Mouse (Mus musculus) heart, postnatal 14 days (tissue): ENCODE measurements around the gene Pcyt1a. TPM values are rescaled to one million over a fixed set of nuclear protein-coding genes. Genes with fewer than 3 reads are reported as not detected.

Source experiments
- DNase-seq, 2 experiments: peaks; one replicate each; pipeline ENCODE4 v3.0.0; 2021 to 2022
- intact Hi-C: fragments of 180-260 bp; cut with DNase I; formaldehyde crosslinking; loops from one replicate; pipeline ENCODE4 v1.15.1; 2025
- long read RNA-seq, 2 experiments: library from polyadenylated mRNA; stranded (forward); transcript quantifications; one replicate each; pipeline ENCODE4 v2.0.0; 2021
- total RNA-seq, 2 experiments: library from RNA; stranded (reverse); gene quantifications; 2 replicates each; pipeline ENCODE4 v1.2.3; 2021

The Pcyt1a gene
- 100 to 1,000 TPM; 106 to 108 TPM for total RNA-seq
- long read RNA-seq, experiment 1, full-length matches to known transcripts: 23 of 42 reads
- long read RNA-seq, experiment 1, partial matches to known transcripts: 7 of 42 reads
- long read RNA-seq, experiment 1, other reads (novel, unspliced or antisense): 12 of 42 reads
- long read RNA-seq, experiment 2, full-length matches to known transcripts: 19 of 34 reads
- long read RNA-seq, experiment 2, partial matches to known transcripts: 14 of 34 reads
- long read RNA-seq, experiment 2, other reads (novel, unspliced or antisense): 1 of 34 reads

GRCm38 (mm10) chr16:32430474-32431046 is at the start of gene Pcyt1a:
Gene Pcyt1a, plus strand, starts transcription at chr16:32430921.
- DNase-seq: peak; percentile 87 to 90
- intact Hi-C loops: loop anchor here (5.0 kb wide), 1 partner anchor 98 kb away; the partner anchor contains the start of gene Ubxn7

DNA sequence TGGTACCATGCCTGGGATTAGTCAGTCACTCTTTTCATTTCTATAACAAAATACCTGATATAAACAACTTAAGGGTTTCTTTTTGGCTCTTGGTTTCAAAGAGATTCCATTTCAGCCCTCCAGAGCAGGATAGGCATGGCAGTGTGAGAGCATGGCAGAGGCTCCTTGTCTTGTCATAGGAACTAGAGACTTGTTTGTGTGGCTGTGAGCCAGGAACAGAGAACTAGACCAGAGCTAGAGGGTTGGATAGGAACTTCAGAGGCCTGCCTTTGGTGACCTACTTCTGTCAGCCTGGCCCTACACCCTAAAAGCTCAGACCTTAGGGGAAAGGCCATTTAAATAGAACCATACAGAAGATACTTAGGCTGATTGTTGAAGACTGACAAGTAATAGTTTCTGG is 47.8 kb upstream of the Pcyt1a start:
- intact Hi-C loops: no loop called here
- no peak for DNase-seq

GRCm38 (mm10) chr16:32384885-32385284 is 45.8 kb upstream of the Pcyt1a start:
- intact Hi-C loops: no loop called here
- no peak for DNase-seq

DNA sequence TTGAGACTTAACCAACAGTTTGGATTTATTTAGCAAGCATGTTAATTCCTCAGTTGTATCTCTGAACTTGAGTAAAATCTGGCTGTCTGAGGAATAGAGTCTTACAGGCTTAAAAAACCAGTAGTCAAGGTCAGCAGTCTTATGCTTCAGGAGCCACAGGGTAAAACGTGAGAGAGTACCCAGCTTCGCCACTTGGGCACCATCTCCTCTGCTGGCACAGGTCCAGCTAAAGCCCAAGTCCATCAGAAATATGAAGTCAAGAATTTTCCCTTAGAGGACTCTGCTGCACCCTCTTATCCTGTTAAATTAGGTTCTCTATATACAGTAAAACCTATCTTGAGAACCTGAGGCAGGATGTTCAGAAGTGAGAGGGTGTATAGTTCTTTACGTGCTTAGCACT is 43.9 kb upstream of the Pcyt1a start:
- intact Hi-C loops: no loop called here
- no peak for DNase-seq

DNA sequence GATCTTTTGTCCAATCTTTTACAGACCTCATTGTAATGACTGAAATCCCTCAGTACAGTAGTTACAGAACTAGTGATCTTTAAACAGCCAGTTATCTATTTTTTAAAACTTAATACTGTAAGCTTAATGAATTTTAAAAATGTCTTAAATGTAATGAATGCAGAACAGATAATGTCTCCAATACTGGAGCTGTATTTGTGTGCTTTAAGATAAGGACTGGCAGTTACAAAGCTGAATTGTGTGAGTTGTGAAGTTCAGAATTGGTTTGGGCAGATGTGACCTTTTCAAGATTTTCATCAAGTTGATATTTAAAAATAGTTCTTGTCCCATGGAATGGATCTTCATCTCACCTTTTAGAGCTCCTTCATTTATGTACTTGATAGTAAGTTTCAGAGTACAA is 41.7 kb upstream of the Pcyt1a start:
- intact Hi-C loops: no loop called here

GRCm38 (mm10) chr16:32389841-32390240 is 40.9 kb upstream of the Pcyt1a start:
- intact Hi-C loops: no loop called here
- DNase-seq: no peak

More for the DNA sequence above, 41.7 kb upstream of the Pcyt1a start:
- no peak for DNase-seq

- DNase-seq: no peak
- intact Hi-C loops: no loop called here
Observed at GRCm38 (mm10) chr16:32390882-32391281, 39.8 kb upstream of the Pcyt1a start.

DNA sequence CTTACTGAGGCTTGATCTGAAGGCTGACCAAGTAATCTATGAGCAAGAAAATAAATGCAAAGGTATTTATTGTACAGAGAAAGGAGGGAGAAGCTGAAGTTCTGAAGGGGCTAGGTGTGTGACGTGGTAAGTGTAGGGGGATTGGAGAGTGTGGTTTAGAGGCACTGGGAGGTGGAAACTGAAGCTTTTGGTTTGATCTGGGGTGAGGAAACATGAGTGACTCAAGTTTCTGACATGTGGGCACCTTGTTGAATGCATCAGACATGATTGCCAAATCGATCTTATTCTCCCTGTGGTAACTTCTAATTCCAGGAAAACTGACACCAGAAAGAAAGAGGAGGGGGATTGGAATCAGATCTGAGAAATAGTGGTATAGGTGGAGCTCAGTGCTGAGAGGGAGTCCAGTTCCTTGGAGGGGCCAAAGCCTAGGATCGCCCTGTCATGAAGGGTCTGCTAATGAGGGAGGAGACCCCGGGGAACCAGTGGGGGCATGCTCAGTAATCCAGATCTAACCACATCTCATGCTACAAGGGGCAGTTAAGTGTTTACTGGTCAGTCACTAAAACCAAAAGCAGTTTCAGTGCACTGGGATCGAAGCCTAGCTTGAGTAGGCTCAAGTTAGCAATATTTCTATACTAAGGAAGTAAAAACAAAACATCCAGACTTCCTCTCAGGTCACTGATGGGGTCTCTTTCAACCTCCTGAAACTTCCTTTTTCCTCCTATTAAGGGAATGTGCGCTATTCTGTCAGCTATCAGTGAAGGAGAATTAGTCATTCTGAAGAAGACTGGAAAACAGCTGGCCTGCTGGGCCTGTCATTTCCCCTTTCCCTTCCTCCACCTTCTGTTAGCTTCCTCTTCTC is 34.8 kb upstream of the Pcyt1a start:
- intact Hi-C loops: no loop called here
- DNase-seq: peak in 1 of 2 experiments; percentile 11

DNA sequence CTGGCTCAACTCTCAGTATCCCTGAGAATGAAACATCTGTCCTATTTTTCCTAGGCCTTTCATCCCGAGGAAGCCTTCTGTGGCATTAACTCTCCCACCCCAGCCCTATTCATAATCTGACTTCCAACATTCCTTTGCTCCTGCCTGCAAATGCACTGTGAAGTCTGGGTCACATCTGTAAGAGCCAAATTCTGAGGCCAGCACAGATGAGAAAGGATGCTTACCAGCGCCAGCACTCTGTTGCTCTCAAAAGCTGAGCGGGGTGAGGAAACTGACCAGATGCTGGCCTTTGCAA is 34.2 kb upstream of the Pcyt1a start:
- intact Hi-C loops: no loop called here
- DNase-seq: peak; percentile 15 to 25

- no peak for DNase-seq
- intact Hi-C loops: no loop called here
Observed at GRCm38 (mm10) chr16:32398206-32398605, 32.5 kb upstream of the Pcyt1a start.

DNA sequence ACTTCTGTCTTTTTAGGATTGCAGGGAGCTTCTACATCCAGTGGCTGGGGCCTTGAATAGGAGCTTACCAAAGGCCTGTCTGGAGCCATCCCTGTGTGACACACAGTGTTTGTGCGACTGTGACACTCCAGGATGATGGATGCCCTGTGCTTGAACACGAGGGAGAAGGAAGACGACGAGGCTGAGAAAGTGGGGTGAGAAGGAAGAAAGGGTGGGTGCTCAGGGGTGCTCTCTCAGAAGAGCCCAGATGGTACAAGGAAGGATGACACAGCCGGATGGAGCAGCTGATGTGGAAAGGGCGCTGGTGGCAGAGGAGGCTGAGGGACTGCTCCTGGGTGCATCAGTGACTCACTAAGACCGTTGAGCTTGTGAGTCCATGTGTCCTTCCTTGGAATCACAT is 30.5 kb upstream of the Pcyt1a start, which contains the start of gene Tm4sf19:
TSS of gene Tm4sf19 (plus strand) at position 240 of the 400 bp plus-strand sequence.
- DNase-seq: no peak
- intact Hi-C loops: no loop called here

DNA sequence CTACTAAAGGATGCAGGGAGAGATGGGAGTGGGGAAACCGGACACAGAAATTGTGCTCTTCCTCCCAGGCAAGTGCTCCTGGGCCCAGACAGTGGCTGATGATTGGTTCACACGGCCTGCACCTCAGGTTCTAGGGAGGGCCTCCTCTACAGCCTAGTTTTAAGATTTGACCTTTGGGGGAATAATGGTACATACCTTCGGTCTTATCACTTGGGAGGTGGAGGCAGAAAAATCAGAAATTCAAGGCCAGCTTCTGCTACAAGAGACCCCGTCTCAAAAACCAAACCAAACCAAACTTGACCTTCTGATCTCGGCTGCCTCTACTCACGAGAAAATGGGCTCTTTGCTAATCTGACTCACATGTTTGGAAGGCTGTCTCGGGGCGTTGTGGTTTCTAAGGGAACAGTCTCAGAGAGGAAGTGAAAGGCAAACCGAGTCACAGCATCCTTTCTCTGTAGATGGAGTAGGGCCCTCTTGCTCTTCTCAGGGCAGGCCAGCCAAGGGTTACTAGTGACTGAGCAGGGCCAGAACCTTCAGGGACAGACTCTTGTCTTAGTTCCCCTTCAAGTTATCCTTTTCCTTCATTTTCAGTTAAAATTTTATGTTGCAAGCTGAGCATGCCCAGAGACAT is 29.3 kb upstream of the Pcyt1a start:
- no peak for DNase-seq
- intact Hi-C loops: no loop called here

DNA sequence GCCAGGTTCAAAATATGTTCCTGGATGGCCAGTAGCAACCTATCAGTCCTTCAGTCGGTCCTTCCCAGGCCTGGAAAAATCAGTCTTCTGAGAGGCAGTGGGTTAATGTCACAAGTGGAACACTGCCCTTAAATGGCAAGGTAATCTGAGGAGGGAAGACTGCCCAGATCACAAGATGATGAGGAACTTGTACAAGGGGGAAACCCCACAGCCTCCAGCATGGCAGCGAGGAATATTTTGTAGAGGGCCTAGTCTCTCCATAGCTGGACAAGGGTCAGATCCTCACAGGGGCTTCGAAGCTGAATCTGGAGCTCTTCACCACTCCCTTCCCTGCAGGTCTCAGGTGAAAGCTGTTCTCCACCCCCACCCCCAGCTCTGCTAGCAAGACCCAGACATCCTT is 27.9 kb upstream of the Pcyt1a start:
- no peak for DNase-seq

GRCm38 (mm10) chr16:32405716-32406115 is 25.0 kb upstream of the Pcyt1a start:
- DNase-seq: no peak
- intact Hi-C loops: no loop called here

More for the DNA sequence above, 27.9 kb upstream of the Pcyt1a start:
- intact Hi-C loops: no loop called here

GRCm38 (mm10) chr16:32406671-32407070 is 24.1 kb upstream of the Pcyt1a start:
- intact Hi-C loops: no loop called here
- no peak for DNase-seq

GRCm38 (mm10) chr16:32407730-32408129 is 23.0 kb upstream of the Pcyt1a start:
- no peak for DNase-seq
- intact Hi-C loops: no loop called here

GRCm38 (mm10) chr16:32417457-32417856 is 13.3 kb upstream of the Pcyt1a start:
- intact Hi-C loops: loop anchor here (5.0 kb wide), 1 partner anchor 45 kb away; no protein-coding TSS in a partner anchor
- no peak for DNase-seq

DNA sequence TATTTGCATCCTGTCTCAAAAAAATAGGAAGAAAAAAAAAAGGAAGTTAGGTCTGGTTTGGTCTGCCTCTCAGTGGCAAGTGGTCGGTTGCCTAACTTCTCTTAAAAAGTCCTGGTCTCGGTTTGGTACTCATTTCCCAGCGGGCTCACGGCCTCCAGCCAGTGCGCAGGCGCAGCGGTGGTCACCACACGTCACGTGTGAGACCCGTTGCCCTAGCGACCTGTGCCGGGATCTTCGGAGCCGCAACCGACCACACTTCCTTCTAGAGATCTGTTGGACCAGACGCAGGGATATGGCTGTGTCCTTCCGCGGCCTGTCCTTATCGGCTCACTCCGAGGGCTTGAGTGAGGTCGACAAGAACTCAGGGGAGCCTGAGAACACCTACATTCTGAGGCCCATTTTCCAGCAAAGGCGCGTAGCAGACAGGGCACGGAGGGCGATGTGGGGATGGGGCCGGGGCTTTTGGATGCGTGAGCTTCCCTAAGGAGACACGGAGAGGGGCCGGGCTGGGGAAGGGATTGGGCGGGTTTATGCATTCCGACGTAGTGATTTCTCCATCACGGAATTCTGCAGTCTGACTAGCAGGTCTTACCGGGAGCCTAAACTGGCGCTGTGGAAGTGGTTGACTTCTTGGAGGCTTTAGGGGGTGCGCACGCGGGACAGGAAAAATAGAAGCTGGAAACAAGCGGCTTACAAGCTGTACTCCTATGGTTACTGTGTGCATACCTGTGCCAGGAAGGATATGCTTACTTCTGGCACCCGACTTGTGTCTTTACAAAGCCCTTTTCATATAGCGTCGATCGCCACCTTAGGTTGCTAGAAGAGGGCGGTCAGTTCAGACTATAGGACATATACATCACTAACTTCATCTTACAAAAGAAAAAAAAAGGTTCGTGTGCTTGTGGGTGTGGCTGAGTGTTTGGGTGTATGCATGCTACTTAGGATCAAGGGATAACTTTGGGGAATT is 10.9 kb upstream of the Pcyt1a start, which contains the start of gene Tctex1d2:
TSS of gene Tctex1d2 (plus strand) at position 186 of the 967 bp plus-strand sequence.
- DNase-seq: peak; percentile 95 to 96
- intact Hi-C loops: loop anchor here (5.0 kb wide), 2 partner anchors 38 to 47 kb away; no protein-coding TSS in a partner anchor

GRCm38 (mm10) chr16:32427506-32427905 is 3.2 kb upstream of the Pcyt1a start:
- no peak for DNase-seq
- intact Hi-C loops: no loop called here
